Mouse (Mus musculus) urinary bladder, adult 2 months (tissue): ENCODE data around the gene Sltm. TPM values are rescaled to one million over a fixed set of nuclear protein-coding genes. Genes with fewer than 3 reads are reported as not detected.
"Not testable (repeated sequence)": the region's sequence is repeated elsewhere in the genome, so short reads cannot be mapped to it uniquely, and the experiment has no call there.

Experiments
- DNase-seq: peaks from one replicate; pipeline ENCODE4 v3.0.0; 2022; ENCODE audit warnings: low spot score
- polyA plus RNA-seq: library from polyadenylated mRNA; depleted of rRNA; stranded (reverse); fragments of >200 nt; gene quantifications from 2 replicates; pipeline ENCODE4 v1.2.3, GENCODE M21; 2012

Sltm gene
- polyA plus RNA-seq, 1 experiment = 36.6 TPM

GRCm38 (mm10) chr9:70551524-70551923 is 9.0 kb downstream of the Sltm start:
- DNase-seq = no peak

GRCm38 (mm10) chr9:70552233-70552632 is 9.7 kb downstream of the Sltm start:
- not testable (repeated sequence) for DNase-seq

GRCm38 (mm10) chr9:70555431-70555830 is 12.9 kb downstream of the Sltm start:
- DNase-seq = no peak

DNA sequence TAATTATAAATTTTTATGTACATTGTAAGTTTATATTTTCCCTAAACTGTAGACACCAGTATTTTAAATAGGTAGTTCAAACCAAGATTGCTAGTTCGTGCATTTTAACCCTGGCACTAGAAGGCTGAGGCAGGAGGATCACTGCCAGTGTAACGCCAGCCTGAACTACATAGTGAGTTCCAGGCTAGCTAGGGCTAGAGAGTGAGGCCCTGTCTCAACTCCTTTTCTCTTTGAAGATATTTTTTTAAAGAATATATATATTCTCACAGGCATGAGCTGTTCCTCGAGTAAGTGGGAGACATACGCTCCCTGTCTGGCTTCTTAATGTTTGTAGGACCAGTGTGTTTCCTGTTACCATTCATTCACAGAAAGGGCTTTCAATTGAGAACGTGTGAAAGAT is 14.2 kb downstream of the Sltm start:
- no peak for DNase-seq

DNA sequence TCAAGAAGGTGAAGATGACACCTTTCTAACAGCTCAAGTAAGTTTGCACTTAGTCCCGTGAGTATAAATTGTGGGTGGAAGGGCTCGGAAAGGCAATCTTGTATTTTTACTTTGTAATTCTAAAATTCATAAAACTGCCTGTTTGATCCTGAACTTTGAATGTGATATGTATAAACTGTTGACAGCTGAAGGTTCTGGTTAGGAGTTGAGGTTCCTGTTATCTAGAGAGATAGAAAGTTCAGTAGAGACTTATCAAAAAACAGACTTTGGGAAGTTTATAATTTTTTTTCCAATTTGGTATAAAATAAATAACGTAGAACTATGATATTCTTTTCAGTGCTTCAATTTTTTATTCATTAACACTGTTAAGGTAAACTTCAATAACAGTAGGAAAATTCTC is 20.3 kb downstream of the Sltm start:
- DNase-seq = no peak

GRCm38 (mm10) chr9:70567651-70568050 is 25.1 kb downstream of the Sltm start:
- DNase-seq = no peak

DNA sequence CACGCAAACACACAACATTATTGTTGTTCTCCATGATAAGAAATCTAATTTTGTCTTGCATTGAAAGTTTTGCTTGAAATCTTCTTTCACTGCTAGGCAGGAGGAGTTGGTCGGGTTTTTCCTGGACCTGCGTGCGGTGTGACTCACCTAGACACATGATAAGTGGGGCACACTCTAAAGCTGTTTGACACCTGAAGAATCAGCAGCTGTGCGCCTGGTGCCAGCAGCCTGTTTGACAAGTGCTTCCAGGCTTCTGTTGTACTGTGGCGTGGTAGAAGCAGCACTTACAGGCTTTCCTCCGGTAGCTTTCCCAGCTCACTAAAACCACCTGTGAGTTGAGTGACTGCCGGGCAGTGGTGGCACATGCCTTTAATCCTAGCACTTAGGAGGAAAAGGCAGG is 27.8 kb downstream of the Sltm start:
- DNase-seq = no peak

- no peak for DNase-seq
Observed at GRCm38 (mm10) chr9:70578123-70578522, 35.6 kb downstream of the Sltm start.

DNA sequence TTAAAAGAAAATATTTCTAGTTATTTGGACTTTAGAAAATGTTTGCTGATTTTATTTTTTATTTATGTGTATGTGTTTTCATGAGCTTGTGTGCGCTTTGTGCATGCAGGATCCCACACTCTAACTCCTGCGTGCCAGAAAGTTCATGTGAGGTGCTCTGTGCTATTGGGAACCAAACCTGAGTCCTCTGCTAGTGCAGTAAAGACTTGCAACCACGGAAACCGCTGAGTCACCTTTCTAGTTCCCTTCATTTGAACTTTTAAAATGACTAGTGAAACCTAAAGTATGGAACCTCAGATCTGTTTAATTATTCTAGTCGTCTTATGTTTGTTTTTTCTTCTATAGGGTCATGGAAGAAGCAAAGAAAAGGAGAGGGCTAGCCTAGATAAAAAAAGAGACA is 38.4 kb downstream of the Sltm start:
- DNase-seq = no peak

GRCm38 (mm10) chr9:70584641-70585040 is 42.1 kb downstream of the Sltm start:
- DNase-seq = no peak

DNA sequence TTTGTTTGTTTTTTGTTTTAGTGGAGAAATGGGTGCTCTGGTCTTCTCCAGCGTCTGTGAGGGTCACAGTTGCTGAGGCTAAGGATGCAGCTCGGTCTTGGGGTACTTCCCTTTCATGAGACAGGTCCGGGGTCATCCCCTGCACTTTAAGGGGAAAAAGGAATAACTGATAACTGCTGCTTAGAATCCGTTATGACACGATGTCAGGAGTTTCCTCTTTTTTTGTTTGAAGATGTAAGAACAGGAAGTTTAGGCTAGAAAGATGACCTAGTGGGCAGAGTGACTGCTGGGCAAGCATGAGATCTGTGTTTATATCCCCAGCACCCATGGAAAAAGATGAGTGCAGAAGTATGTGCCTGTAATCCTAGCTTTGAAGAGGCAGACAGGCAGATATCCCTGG is 42.6 kb downstream of the Sltm start:
- no peak for DNase-seq

DNA sequence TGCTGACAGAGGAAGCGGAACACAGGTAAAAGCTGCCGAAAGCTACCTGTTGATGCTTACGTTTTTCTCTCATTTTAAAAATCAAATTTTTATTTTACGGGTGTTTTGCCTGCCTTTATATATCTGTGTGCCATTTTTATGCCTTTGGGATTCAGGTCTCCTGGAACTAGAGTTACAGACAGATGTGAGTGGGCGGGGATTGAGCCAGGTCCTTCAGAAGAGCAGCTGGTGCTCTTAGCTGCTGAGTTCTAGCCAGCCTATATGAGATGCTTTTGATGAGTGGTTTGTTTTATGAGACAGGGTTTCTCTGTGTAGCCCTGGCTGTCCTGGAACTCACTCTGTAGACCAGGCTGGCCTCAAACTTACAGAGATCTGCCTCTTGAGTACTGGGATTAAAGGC is 44.6 kb downstream of the Sltm start:
- no peak for DNase-seq

DNA sequence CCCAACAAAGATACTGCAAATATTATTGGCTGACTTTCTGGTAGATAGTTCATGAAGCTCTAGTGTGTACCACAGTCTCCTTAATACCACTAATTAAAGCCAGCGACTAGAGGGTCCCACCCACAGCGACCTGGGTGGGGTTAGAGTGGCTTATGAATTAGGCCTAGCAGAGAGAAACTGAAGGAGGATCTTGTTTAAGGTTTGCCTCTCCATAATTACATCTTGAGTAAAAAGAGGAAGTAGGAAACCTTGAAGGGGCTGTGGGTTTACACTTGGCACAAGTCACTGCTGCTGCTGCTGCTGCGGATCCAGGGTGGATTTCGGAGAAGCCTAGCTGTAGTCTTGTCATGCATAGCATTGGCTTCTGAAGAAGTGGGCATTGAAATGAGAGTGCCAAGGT is 48.2 kb downstream of the Sltm start:
- no peak for DNase-seq

GRCm38 (mm10) chr9:70591486-70591885 is 48.9 kb downstream of the Sltm start:
- DNase-seq = no peak

- DNase-seq = no peak
Observed at GRCm38 (mm10) chr9:70598271-70598670, 55.7 kb downstream of the Sltm start.

DNA sequence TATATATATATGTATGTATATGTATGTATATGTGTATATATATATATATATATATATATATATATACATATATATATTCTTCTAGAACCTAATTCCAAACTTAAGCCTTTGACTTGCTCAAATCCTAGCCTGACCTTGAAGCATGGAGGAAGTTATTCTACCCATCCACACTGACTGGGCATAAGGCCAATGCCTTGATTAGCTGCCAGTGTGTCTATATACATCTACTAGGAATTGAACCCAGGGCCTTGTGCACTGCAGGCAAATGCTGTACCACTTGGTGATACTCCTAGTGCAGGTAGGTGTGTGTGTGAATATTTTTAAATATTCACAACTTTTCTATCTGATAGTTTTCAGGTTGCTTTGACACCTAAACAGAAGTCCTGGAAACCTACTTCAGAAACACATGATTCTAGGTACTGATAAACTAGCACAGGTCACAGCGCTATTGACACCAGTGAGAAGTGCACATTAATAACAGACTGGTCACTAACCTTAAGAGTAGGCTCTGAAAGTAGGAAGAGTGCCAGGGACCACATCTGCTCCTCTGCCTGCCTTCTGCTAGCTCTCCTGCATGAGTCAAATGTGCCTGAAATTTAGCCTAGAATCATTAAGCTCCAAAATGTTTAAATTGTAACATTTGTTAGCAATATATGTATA is 59.8 kb downstream of the Sltm start:
- DNase-seq = no peak

DNA sequence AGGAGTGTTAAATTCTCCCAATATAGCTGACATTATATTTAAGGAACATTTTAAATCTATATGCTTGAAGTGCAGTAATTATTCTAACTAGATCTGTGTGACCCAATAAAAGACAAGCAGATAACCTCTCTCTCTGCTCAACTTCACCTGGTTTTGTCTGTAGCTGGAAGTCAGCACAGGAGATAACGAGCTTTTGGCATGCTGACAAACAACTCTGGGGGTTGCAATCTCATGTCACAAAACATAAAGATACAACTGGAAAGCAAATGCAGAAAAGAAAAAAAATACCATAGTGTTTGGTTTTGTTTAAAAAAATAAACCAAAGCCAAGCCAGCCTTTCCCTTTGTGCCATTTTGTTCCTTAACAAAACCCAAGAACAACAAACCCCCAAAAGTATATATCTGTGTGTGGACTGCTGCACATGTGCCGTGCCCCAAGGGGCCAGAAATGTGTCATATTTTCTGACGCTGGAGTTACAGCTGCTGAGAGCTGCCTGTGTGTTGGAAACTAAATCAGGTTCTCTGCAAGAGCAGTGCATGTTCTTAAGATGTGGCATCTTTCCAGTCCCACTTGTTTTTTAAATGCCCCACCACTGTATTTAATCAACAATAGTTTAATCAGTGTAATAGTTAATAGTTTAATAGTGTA is 68.6 kb downstream of the Sltm start:
- no peak for DNase-seq

GRCm38 (mm10) chr9:70629711-70630110 is 87.2 kb downstream of the Sltm start:
- no peak for DNase-seq

DNA sequence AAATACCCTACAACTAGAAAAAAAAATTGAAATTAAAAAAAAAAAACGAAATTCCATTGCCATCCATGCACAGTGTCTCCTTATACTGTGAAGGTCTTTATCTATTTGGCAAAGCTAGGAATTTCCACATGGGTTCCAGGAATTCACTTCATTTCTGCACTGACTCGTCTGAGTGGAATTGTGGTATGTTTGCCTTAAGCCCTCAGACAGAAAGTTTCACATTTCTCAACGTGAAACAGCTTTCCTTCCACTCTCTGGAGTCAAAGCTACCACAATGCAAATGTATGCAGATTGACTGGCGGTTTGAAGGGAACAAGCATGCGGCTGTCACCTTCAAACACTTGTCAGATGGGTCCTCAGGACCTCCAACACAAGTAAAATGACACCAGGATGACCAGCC is 89.1 kb downstream of the Sltm start:
- DNase-seq = no peak

- no peak for DNase-seq
Observed at GRCm38 (mm10) chr9:70636748-70637147, 94.2 kb downstream of the Sltm start.
